Mouse (Mus musculus) lung, adult 2 months (tissue): ENCODE measurements at regions not wholly inside any gene's neighbourhood (a gene's known extent, or its start where the extent isn't known, plus 50 kb on each side); places are given as distances from the start of the nearest gene placed in this dataset.
"Not testable (repeated sequence)": the region's sequence is repeated elsewhere in the genome, so short reads cannot be mapped to it uniquely, and the experiment has no call there.

Source experiments
- DNase-seq: peaks from one replicate; pipeline ENCODE4 v3.0.0; 2022
- H3K4me1 ChIP-seq: fragments of 200-500 bp; 2 replicates; pipeline ENCODE4 v1.6.1; 2011; ENCODE audit warnings: low read length; ENCODE audit not compliant: control insufficient read depth, insufficient read depth
- H3K4me3 ChIP-seq: fragments of 200-500 bp; replicated peaks from 2 replicates; pipeline ENCODE3; 2011; ENCODE audit warnings: low read depth, mild to moderate bottlenecking, control low read depth, low read length; ENCODE audit errors: extremely low read depth
- CTCF ChIP-seq: fragments of 200-500 bp; IDR thresholded peaks from 2 replicates; pipeline ENCODE4 v1.5.1; 2011; ENCODE audit warnings: mild to moderate bottlenecking, low read length, control low read depth; ENCODE audit not compliant: insufficient read depth
- POLR2A ChIP-seq: fragments of 200-500 bp; IDR thresholded peaks from 2 replicates; pipeline ENCODE4 v1.6.1; 2011; ENCODE audit warnings: low read depth, mild to moderate bottlenecking, control low read depth, low read length, borderline replicate concordance; ENCODE audit errors: extremely low read depth
- WGBS: fragments of 180-500 bp; shearing (Covaris S2); methylation state at CpG from one replicate; pipeline ENCODE4 v1.1.7; 2018; 5-methylcytosine and 5-hydroxymethylcytosine counted together

DNA sequence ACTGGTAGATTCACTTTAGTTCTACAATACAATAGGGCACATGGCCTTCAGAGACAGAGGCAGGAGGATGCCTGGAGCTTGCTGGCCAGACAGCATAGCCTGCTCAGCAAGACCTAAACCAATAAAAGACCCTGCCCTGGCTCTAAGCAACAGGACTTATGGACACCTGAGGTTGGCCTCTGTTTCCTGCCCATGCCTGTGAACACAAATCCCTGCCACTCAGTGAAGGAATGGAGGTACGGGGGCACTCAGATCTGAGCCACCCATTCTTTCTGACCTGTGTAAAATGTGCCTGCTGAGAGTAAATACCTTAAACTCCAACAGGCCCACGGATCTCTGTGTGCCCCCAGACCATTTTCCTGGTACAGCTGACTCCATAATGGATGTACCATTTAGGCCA is 177.1 kb downstream of the Diras2 start:
- Histone ChIP-seq H3K4me3 (no peak overlapping the region), H3K4me1 (no peaks in the 10 kb centered on the region)
- 53% methylated on average over 2 of the region's 2 CpGs for WGBS
- TF ChIP-seq POLR2A (no peak), CTCF (no peak)
- no peak for DNase-seq

DNA sequence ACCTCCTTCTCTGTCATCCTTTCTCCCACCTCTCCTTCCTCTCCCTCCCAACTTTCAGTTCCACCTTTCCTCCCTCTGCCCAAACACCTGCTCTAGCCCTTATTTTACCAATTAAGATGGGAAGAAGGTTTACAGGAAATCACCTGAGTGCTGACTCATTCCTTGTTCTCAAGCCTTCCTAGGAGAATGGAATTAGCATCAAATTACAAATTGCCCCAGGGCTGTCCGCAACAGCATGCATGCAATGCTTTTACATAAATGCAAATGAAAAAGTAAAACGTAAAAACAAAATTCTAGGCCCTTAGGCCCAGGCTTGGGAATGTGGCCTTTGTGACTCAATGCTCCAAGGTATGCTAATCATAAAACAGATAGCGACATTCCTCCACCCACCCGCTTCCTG is 175.2 kb downstream of the Diras2 start:
- WGBS, result 86% methylated on average over 4 of the region's 4 CpGs
- H3K4me3 ChIP-seq, H3K4me1 ChIP-seq, DNase-seq: not testable (repeated sequence)

DNA sequence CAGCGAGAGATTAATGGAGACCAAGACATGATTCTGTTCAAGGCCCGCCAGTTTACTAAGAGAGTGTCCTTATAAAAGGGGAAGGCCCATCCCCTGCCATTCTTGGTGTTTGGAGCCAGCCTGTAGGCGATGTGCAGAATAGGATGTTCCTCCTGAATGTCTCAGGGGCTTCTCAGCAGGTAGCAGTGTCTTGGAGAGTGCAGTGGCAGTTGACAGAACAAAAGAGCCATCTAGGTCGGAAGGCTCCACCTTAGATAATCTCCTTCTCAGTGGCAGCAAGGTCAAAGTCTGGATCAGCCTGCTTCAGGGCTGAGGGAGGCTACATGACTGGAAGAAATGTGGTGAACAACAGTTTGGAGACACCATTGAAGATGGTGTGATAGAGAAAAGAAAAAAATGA is 171.7 kb downstream of the Diras2 start:
- not testable (repeated sequence) for DNase-seq, H3K4me3 ChIP-seq, H3K4me1 ChIP-seq
- 76% methylated on average over 4 of the region's 4 CpGs for WGBS

DNA sequence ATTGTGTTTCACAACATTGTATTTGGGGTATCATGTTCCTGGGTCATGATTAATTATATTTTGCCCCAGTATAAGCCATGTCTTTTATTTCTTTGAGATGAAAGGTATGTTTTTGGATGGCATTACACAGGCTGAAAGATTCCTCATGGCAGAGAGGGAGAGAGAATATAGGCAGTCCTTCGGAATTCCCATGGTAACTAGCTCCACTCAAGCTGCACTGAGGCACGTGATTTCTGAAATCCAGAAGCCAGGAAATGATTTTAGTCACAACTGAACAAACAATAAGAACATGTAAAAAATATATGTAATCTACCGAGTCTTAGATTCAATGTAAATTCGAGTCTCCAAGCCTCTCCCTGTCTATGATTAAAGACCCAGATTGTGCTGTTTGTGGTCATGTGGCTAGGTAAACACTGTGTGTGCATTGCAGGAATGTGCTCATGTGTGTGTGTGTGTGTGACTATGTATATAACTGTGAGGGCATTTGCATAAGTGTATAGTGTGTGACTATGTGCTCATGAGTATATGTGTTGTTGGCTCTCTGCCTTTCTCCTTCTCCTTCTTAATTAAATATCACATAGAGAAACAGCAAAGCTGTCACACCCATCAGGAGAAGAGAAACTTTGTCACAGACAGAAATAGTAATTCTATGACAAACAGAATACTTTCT is 169.8 kb downstream of the Diras2 start:
- H3K4me3 ChIP-seq, result no peak overlapping the region
- DNase-seq, result no peak
- no peak for TF ChIP-seq POLR2A
- WGBS, result 47% methylated on average over 4 of the region's 4 CpGs
- no peaks in the 10 kb centered on the region for H3K4me1 ChIP-seq

GRCm38 (mm10) chr13:52362266-52362665 is 168.8 kb downstream of the Diras2 start:
- 89% methylated on average over 5 of the region's 5 CpGs for WGBS
- Histone ChIP-seq H3K4me3 (no peak overlapping the region), H3K4me1 (no peaks in the 10 kb centered on the region)
- DNase-seq, result no peak
- no peak for TF ChIP-seq CTCF
- no peak for TF ChIP-seq POLR2A

- H3K4me1 ChIP-seq, result no peaks in the 10 kb centered on the region
- DNase-seq, result no peak
- TF ChIP-seq CTCF (no peak), POLR2A (no peak)
- H3K4me3 ChIP-seq, result no peak overlapping the region
These were observed 161.2 kb downstream of the Diras2 start for GRCm38 (mm10) chr13:52369851-52370250.

GRCm38 (mm10) chr13:52371986-52372385 is 159.1 kb downstream of the Diras2 start:
- Histone ChIP-seq H3K4me3 (no peak overlapping the region), H3K4me1 (no peaks in the 10 kb centered on the region)
- no peak for DNase-seq
- WGBS, result 73% methylated on average over 3 of the region's 3 CpGs
- TF ChIP-seq POLR2A (no peak), CTCF (no peak)

GRCm38 (mm10) chr13:52374781-52375180 is 156.3 kb downstream of the Diras2 start:
- DNase-seq, result no peak
- TF ChIP-seq POLR2A, result no peak
- TF ChIP-seq CTCF, result no peak
- WGBS, result 45% methylated on average over 3 of the region's 3 CpGs
- no peak overlapping the region for H3K4me3 ChIP-seq
- H3K4me1 ChIP-seq, result no peaks in the 10 kb centered on the region

- H3K4me3 ChIP-seq, result no peak overlapping the region
- TF ChIP-seq POLR2A, result no peak
- DNase-seq, result no peak
- 32% methylated on average over 1 of the region's 1 CpGs for WGBS
- no peaks in the 10 kb centered on the region for H3K4me1 ChIP-seq
These were observed 152.8 kb downstream of the Diras2 start for GRCm38 (mm10) chr13:52378236-52378635.

DNA sequence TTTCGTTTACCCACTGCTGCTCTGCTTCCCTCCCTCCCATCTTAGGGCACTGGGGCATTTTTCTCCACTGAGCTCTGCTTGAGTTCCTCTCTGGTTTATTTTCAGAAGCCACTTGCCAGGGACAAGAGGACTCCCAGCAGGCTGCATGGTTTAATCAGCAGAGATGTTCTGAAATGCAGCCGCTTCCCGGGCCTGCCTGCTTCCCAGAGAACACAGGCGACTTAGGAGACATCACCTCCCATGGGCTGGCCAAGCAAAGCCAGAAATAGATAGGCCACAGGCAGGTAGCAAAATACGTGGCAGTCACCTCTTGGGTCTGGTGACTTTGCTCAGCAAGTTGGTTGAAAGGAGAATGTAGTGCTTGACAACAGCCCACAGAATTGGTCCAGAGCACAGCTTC is 141.8 kb downstream of the Diras2 start:
- Histone ChIP-seq H3K4me3 (no peak overlapping the region), H3K4me1 (no peaks in the 10 kb centered on the region)
- no peak for TF ChIP-seq CTCF
- no peak for TF ChIP-seq POLR2A
- DNase-seq, result no peak
- 86% methylated on average over 5 of the region's 5 CpGs for WGBS

DNA sequence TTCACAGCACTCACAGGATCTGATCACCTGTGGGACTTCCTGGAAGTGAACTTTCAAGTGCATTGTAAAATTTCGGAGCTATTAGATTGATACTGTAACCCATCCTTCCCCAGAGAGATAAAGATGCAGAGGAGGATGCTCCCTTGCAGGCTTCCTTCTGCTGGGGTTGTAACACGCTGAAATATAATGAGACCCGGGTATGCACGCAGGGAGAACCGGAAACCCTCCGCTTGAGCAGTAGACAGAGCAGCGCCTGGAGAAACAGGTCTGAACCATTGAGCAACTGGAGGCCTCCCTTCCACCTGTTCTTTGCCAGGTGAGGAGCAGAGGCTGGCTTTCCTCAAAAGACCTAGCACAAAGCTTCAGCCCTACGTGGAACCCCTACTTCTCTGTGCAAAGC is 135.3 kb downstream of the Diras2 start:
- no peak overlapping the region for H3K4me3 ChIP-seq
- no peak for DNase-seq
- TF ChIP-seq CTCF (no peak), POLR2A (no peak)
- no peaks in the 10 kb centered on the region for H3K4me1 ChIP-seq
- WGBS, result 85% methylated on average over 8 of the region's 8 CpGs
